Mouse (Mus musculus) ES-Bruce4 (cell line): ENCODE results near the gene Mettl7b.

Experiments
- CTCF ChIP-seq: IDR thresholded peaks from one replicate; pipeline ENCODE4 v1.8.1; 2011; ENCODE audit warnings: low read depth, low read length
- EP300 ChIP-seq: IDR thresholded peaks from 2 replicates; pipeline ENCODE4 v1.6.1; 2011; ENCODE audit warnings: low read depth, low read length; ENCODE audit not compliant: insufficient read depth
- POLR2A ChIP-seq: IDR thresholded peaks from one replicate; pipeline ENCODE4 v1.8.1; 2011; ENCODE audit warnings: low read length; ENCODE audit not compliant: insufficient read depth

DNA sequence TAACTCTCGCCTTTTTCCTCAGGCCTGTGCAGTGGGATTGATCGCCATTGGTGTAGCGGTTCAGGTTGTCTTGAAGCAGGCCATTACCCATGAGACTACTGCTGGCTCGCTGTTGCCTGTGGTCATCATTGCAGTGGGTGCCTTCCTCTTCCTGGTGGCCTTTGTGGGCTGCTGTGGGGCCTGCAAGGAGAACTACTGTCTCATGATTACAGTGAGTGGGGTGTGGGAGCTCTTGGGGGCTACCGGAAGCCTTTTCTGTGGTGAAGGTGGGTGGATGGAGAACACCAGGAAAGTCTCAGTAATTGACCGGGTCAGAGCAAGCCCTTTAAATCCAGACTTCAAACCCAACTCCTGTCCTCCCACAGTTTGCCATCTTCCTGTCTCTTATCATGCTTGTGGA lies 49.4 kb downstream of the Mettl7b start:
- TF ChIP-seq POLR2A (no peak), CTCF (no peak), EP300 (no peak)
